Mouse (Mus musculus) forebrain, embryonic 14.5 days (tissue): ENCODE data around the gene Krtap12-1. TPM values are rescaled to one million over a fixed set of nuclear protein-coding genes. Genes with fewer than 3 reads are reported as not detected.
"Not testable (repeated sequence)": the region's sequence is repeated elsewhere in the genome, so short reads cannot be mapped to it uniquely, and the experiment has no call there.

Experiments
- ATAC-seq: fragments of 200-750 bp; cut with Nextera tagmentation; 2 replicates; pipeline ENCODE4 v1.8.0; 2017; ENCODE audit warnings: mild to moderate bottlenecking, moderate library complexity
- DNase-seq: peaks from one replicate; pipeline ENCODE4 v3.0.0-alpha.2; 2015; ENCODE audit warnings: low spot score
- H3K27ac ChIP-seq: fragments of 300-500 bp; sonication (generic); 2 replicates; pipeline ENCODE4 v1.5.1; 2014; ENCODE audit warnings: low read depth, mild to moderate bottlenecking, control low read depth, low read length, moderate library complexity
- H3K27me3 ChIP-seq: fragments of 300-500 bp; sonication (generic); replicated peaks from 2 replicates; pipeline ENCODE4 v1.6.1; 2014; ENCODE audit warnings: low read length, control low read depth, mixed read lengths; ENCODE audit not compliant: control insufficient read depth, insufficient read depth
- H3K36me3 ChIP-seq: fragments of 300-500 bp; sonication (generic); 2 replicates; pipeline ENCODE4 v1.6.1; 2014; ENCODE audit warnings: low read length, control low read depth; ENCODE audit not compliant: control insufficient read depth, insufficient read depth
- H3K4me1 ChIP-seq: fragments of 300-500 bp; sonication (generic); 2 replicates; pipeline ENCODE4 v1.6.1; 2014; ENCODE audit warnings: antibody characterized with exemption, low read length, control low read depth; ENCODE audit not compliant: control insufficient read depth, insufficient read depth
- H3K4me2 ChIP-seq: fragments of 300-500 bp; sonication (generic); 2 replicates; pipeline ENCODE4 v1.6.1; 2014; ENCODE audit warnings: mild to moderate bottlenecking, control low read depth, low read length
- H3K4me3 ChIP-seq: fragments of 300-500 bp; sonication (generic); 2 replicates; pipeline ENCODE4 v1.5.1; 2014; ENCODE audit warnings: low read depth, low read length, control low read depth
- H3K9ac ChIP-seq: fragments of 300-500 bp; sonication (generic); 2 replicates; pipeline ENCODE4 v1.6.1; 2014; ENCODE audit warnings: mild to moderate bottlenecking, low read length, control low read depth, moderate library complexity
- H3K9me3 ChIP-seq: fragments of 300-500 bp; sonication (generic); replicated peaks from 2 replicates; pipeline ENCODE4 v1.6.1; 2016; ENCODE audit warnings: low read length, control low read depth, mixed read lengths; ENCODE audit not compliant: control insufficient read depth
- WGBS: fragments of 180-500 bp; shearing (Covaris S2); extraction: QIAGEN DNeasy Blood & Tissue Kit; methylation state at CpG from one replicate; pipeline ENCODE4 v1.1.7; 2014; 5-methylcytosine and 5-hydroxymethylcytosine counted together
- polyA plus RNA-seq: library from polyadenylated mRNA; unstranded; fragments of >200 nt; fragmentation: Nextera tagmentation; extraction: Ambion mirVana; gene quantifications from 2 replicates; pipeline ENCODE4 v1.2.1, GENCODE M21; 2014

The Krtap12-1 gene
- polyA plus RNA-seq, 1 experiment from 2014 or later = not detected

- not testable (repeated sequence) for H3K9ac ChIP-seq, H3K4me2 ChIP-seq, H3K9me3 ChIP-seq, DNase-seq, ATAC-seq, H3K36me3 ChIP-seq, H3K4me3 ChIP-seq, H3K27ac ChIP-seq, H3K27me3 ChIP-seq, H3K4me1 ChIP-seq
- 63% methylated on average over 3 of the region's 3 CpGs for WGBS
Observed at GRCm38 (mm10) chr10:77690356-77690807, 30.0 kb upstream of the Krtap12-1 start, which contains the start of gene Gm19402. TSS of gene Gm19402 (minus strand) at chr10:77690757.

DNA sequence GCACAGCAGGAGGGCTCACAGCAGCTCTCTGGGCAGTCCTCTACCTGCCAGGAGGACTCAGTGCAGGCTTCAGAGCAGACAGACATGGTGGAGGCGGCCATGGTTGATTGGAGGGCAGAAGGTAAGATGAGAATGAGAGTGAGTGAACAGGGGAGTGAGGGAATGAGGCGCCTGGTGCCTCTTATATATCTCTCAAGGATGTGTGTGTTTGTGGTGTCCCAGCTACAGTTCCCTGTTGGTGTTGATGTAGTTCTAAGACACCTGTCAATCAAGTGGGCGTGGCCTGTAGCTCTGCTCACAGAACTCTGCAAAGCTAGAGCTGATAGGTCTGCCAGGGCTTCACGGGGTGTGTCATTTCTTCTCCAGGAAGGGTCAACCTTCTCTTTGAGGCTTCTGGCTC lies 23.3 kb upstream of the Krtap12-1 start, which contains the start of gene Gm9508:
TSS of gene Gm9508 (minus strand) at position 101 of the 400 bp plus-strand sequence.
- DNase-seq (no peak), ATAC-seq (no peak)
- no peaks in the 10 kb centered on the region for H3K36me3 ChIP-seq
- no peak within 1 kb of the TSS for H3K27ac ChIP-seq
- no peaks in the 10 kb centered on the region for H3K9me3 ChIP-seq
- H3K9ac ChIP-seq = no peak within 1 kb of the TSS
- H3K27me3 ChIP-seq = no peaks in the 10 kb centered on the region
- H3K4me2 ChIP-seq = no peak within 1 kb of the TSS
- 42% methylated on average over 4 of the region's 4 CpGs for WGBS
- H3K4me3 ChIP-seq = no peak within 1 kb of the TSS
- H3K4me1 ChIP-seq = no peaks in the 10 kb centered on the region

- ATAC-seq (no peak), DNase-seq (no peak)
- Histone ChIP-seq H3K27ac (no peak within 1 kb of the TSS), H3K4me2 (no peak within 1 kb of the TSS), H3K9ac (no peak within 1 kb of the TSS), H3K4me1 (no peaks in the 10 kb centered on the region), H3K36me3 (no peaks in the 10 kb centered on the region), H3K4me3 (no peak within 1 kb of the TSS), H3K9me3 (0 out of 2 replicates have a peak, but pooled peaks cover 9% of the 10 kb centered on the region), H3K27me3 (no peaks in the 10 kb centered on the region)
- WGBS = 92% methylated on average over 1 of the region's 1 CpGs
Observed at GRCm38 (mm10) chr10:77706326-77706725, 14.1 kb upstream of the Krtap12-1 start, which contains the start of gene Gm10272. TSS of gene Gm10272 (plus strand) at chr10:77706626.

- H3K9ac ChIP-seq = no peak overlapping the region
- ATAC-seq (no peak), DNase-seq (no peak)
- 82% methylated on average over 3 of the region's 3 CpGs for WGBS
- no peaks in the 10 kb centered on the region for H3K27me3 ChIP-seq
- H3K36me3 ChIP-seq = no peaks in the 10 kb centered on the region
- H3K27ac ChIP-seq = no peak overlapping the region
- H3K4me3 ChIP-seq = no peak overlapping the region
- H3K9me3 ChIP-seq = peaks cover 4% of the 10 kb centered on the region; the same call in 1 of the 2 replicates
- H3K4me1 ChIP-seq = no peaks in the 10 kb centered on the region
- H3K4me2 ChIP-seq = no peak overlapping the region
Observed at GRCm38 (mm10) chr10:77709831-77710230, 10.6 kb upstream of the Krtap12-1 start.

- H3K9me3 ChIP-seq, H3K36me3 ChIP-seq, DNase-seq, ATAC-seq, H3K4me2 ChIP-seq, H3K27ac ChIP-seq, H3K27me3 ChIP-seq, H3K9ac ChIP-seq, H3K4me1 ChIP-seq, H3K4me3 ChIP-seq: not testable (repeated sequence)
Observed at GRCm38 (mm10) chr10:77711157-77711556, 9.2 kb upstream of the Krtap12-1 start, which contains the start of gene Gm10024. TSS of gene Gm10024 (plus strand) at chr10:77711457.

GRCm38 (mm10) chr10:77713734-77714133 lies 6.7 kb upstream of the Krtap12-1 start:
- H3K36me3 ChIP-seq = no peaks in the 10 kb centered on the region

GRCm38 (mm10) chr10:77715507-77715906 lies 4.9 kb upstream of the Krtap12-1 start, which contains the start of gene Gm10142:
TSS of gene Gm10142 (plus strand) at chr10:77715807.
- WGBS = 92% methylated on average over 1 of the region's 1 CpGs
- no peak for DNase-seq
- no peaks in the 10 kb centered on the region for H3K4me1 ChIP-seq
- no peaks in the 10 kb centered on the region; the same call in 1 of the 2 replicates for H3K9me3 ChIP-seq
- H3K9ac ChIP-seq = no peak within 1 kb of the TSS
- no peaks in the 10 kb centered on the region for H3K27me3 ChIP-seq
- H3K4me2 ChIP-seq = no peak within 1 kb of the TSS
- H3K27ac ChIP-seq = no peak within 1 kb of the TSS
- no peak within 1 kb of the TSS for H3K4me3 ChIP-seq
- H3K36me3 ChIP-seq = no peaks in the 10 kb centered on the region
- no peak for ATAC-seq

More at GRCm38 (mm10) chr10:77713734-77714133, 6.7 kb upstream of the Krtap12-1 start:
- no peak for ATAC-seq
- H3K27ac ChIP-seq = no peak overlapping the region
- H3K9ac ChIP-seq = no peak overlapping the region
- no peak for DNase-seq
- H3K9me3 ChIP-seq = no peaks in the 10 kb centered on the region; the same call in 1 of the 2 replicates
- no peaks in the 10 kb centered on the region for H3K27me3 ChIP-seq
- H3K4me1 ChIP-seq = no peaks in the 10 kb centered on the region
- H3K4me2 ChIP-seq = no peak overlapping the region
- H3K4me3 ChIP-seq = no peak overlapping the region
- WGBS = 80% methylated on average over 4 of the region's 4 CpGs

DNA sequence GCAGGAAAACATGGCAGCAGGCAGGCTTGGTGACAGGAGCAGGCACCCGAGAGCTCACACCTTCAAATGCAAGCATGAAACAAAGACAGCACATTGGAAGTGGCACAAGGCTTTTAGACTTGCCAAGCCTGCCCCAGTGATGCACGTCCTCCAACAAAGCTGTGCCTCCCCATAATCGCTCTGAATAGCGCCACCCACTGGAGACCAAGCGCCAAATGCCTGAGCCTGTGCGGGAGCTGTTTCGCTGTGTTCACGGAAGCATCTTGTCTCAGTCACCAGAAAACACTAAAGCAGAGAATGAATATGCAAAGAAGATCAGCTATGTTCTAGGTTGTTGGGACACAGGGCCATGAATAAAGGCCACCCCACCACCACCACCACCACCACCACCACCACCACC lies 4.5 kb downstream of the Krtap12-1 start:
- no peak for DNase-seq
- 77% methylated on average over 8 of the region's 8 CpGs for WGBS

DNA sequence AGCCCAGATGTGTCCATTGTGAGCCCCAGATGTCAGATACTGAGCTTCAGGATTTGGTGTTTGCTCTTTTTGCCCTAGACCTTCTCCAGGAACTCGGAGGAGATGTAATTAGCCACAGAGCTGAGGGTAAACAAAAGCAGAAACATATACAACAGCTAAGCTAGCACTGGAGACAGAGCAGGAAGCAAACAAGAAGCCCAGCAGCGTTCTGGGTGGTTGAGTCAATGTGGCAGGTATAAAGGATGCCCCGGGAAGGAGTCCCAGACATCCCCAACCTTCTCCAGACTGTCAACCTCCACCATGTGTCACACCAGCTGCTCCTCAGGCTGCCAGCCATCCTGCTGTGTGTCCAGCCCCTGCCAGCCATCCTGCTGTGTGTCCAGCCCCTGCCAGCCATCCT lies 5.8 kb downstream of the Krtap12-1 start, which contains the start of gene Gm10100:
TSS of gene Gm10100 (plus strand) at position 301 of the 400 bp plus-strand sequence.
- WGBS = 33% methylated on average over 3 of the region's 3 CpGs
- Histone ChIP-seq H3K27ac (no peak within 1 kb of the TSS), H3K4me3 (no peak within 1 kb of the TSS), H3K4me1 (no peaks in the 10 kb centered on the region), H3K9ac (no peak within 1 kb of the TSS), H3K27me3 (no peaks in the 10 kb centered on the region), H3K4me2 (no peak within 1 kb of the TSS), H3K9me3 (no peaks in the 10 kb centered on the region), H3K36me3 (no peaks in the 10 kb centered on the region)
- DNase-seq (no peak), ATAC-seq (no peak)

More for the DNA sequence above, 4.5 kb downstream of the Krtap12-1 start:
- no peak for ATAC-seq
- no peak overlapping the region for H3K4me3 ChIP-seq
- no peak overlapping the region for H3K27ac ChIP-seq
- no peaks in the 10 kb centered on the region for H3K36me3 ChIP-seq
- H3K4me1 ChIP-seq = no peaks in the 10 kb centered on the region
- no peaks in the 10 kb centered on the region for H3K9me3 ChIP-seq
- H3K4me2 ChIP-seq = no peak overlapping the region
- H3K27me3 ChIP-seq = no peaks in the 10 kb centered on the region
- no peak overlapping the region for H3K9ac ChIP-seq
